15 mouse cellular contexts compared by ENCODE assay signal in genomic region chr7:102200576-102200975, GRCm38 (mm10).
"Had no signal": no experiment of that assay in that cellular context is flagged by ENCODE, and none has a peak within 500 bp of the region (broad histone marks: within the 10 kb centered on the region; RNA-seq: fewer than 3 reads in every experiment).

No protein-coding gene starts in this region.

- H3K27me3 ChIP-seq: liver, embryonic 15.5 days; lung, embryonic 15.5 days; megakaryocyte, embryonic 14.5 days; midbrain, embryonic 13.5 days; midbrain, embryonic 15.5 days; neural tube, embryonic 12.5 days had no signal

- ATAC-seq: liver, postnatal 0 days; midbrain, embryonic 13.5 days; midbrain, embryonic 15.5 days had no signal

- H3K36me3 ChIP-seq: lung, embryonic 15.5 days; midbrain, embryonic 13.5 days; midbrain, embryonic 15.5 days; neural tube, embryonic 12.5 days had no signal

- H3K27ac ChIP-seq: liver, embryonic 15.5 days; lung, embryonic 15.5 days; macrophage; midbrain, embryonic 13.5 days; midbrain, embryonic 15.5 days; neural tube, embryonic 12.5 days had no signal

- H3K9me3 ChIP-seq: liver, embryonic 15.5 days; lung, embryonic 15.5 days; megakaryocyte, embryonic 14.5 days; midbrain, embryonic 13.5 days; midbrain, embryonic 15.5 days; neural tube, embryonic 12.5 days had no signal

- H3K9ac ChIP-seq: liver, embryonic 15.5 days; liver, postnatal 0 days; lung, embryonic 15.5 days; midbrain, embryonic 13.5 days; midbrain, embryonic 15.5 days; neural tube, embryonic 12.5 days had no signal

- DNase-seq: liver, postnatal 0 days; lung, adult 2 months; lung, postnatal 14 days; lung, postnatal 36 days; right cerebral cortex, postnatal 14 days; thymus, adult 2 months; thymus, postnatal 25 days; thymus, postnatal 4 days had no signal

- H3K4me3 ChIP-seq: liver, embryonic 15.5 days; lung, embryonic 15.5 days; megakaryocyte, embryonic 14.5 days; midbrain, embryonic 13.5 days; midbrain, embryonic 15.5 days; neural tube, embryonic 12.5 days had no signal

- H3K4me1 ChIP-seq: midbrain, embryonic 13.5 days; midbrain, embryonic 15.5 days; neural tube, embryonic 12.5 days had no signal
